Mouse (Mus musculus): ENCODE measurements around the gene Clpx. TPM values are rescaled to one million over a fixed set of nuclear protein-coding genes. Genes with fewer than 3 reads are reported as not detected.
A peak's percentile ranks its signal among the peaks of the same experiment; 100 is the strongest.
"Not testable (repeated sequence)": the region's sequence is repeated elsewhere in the genome, so short reads cannot be mapped to it uniquely, and the experiment has no call there.

Clpx gene
- total RNA-seq, 2 experiments from 2014 or later, result 76.3 to 83.4 TPM

GRCm38 (mm10) chr9:65288252-65288651 is 5.8 kb upstream of the Clpx start:
- intact Hi-C loops (cut with DNase I); DNase-seq: not testable (repeated sequence)

DNA sequence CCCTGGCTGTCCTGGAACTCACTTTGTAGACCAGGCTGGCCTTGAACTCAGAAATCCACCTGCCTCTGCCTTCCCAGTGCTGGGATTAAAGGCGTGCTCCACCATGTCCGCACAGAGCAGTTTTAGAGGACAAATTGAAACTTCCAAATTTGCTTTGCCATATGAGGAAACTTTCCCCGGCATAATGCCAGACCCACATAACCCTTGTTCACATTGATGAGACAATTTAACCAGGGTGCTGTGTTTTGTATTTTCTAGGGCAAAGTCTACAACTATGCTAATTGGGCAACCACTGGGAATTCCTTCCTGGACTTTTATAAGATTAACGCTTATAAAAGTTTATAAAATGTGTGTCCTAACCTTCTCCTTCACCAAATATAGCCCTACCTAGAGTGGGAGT is 4.1 kb upstream of the Clpx start:
- intact Hi-C loops (cut with DNase I), result no loop called here
- DNase-seq, result no peak

DNA sequence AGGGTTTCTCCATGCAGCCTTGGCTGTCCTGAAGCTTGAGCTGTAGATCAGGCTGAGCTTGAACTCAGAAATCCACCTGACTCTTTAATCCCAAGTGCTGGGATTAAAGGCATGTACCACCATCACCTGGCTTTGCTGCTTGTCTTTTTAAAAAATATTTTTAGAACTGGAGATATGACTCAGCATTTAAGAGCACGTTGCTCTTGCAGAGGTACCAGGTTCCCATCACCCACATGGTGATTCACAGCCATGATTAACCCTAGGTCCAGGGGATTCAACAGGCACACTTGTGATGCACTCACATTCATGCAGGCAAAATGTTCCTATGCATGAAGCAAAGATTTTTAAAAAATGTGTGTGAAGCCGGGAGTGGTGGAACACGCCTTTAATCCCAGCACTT is 1.6 kb upstream of the Clpx start:
- no peak for DNase-seq
- intact Hi-C loops (cut with DNase I), result no loop called here

DNA sequence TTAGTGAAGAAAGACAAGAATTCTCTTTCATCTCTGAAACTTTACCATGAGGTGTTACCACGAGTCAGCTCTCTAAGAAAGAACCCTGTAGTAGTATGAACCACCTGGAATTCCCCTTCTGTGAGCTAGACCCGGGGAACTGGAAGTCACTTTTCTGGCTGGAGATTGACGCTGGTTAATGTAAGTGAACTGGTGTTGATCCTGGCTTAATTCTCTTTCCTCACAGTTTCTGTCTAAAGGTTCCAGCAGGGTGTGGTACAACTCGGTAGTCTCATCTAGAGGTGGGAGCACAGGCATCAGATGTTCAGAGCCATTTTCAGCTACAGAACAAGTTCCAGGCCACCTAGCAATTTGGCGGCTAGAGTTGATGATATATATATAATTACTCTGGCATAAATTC is 941 bp upstream of the Clpx start:
- intact Hi-C loops (cut with DNase I), result no loop called here
- peak in 1 of 2 experiments; percentile 33 for DNase-seq

DNA sequence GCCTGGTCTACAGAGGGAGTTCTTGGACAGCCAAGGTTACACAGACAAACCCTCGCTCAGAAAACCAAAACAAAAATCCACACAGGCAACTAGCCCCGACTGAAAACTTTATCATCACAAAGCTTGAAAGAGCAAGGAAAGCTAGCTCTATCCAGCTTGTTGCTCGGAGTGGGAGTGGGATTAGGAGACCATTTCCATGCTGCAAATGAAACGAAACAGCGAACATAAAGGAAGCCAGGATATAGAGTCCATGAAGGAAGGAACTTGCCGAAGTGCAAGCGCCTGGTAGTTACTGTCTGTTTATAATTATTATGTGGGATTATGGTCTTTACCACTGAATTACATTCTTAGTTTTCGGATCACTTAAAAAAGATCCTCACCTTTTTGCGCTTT is 484 bp upstream of the Clpx start:
- intact Hi-C loops (cut with DNase I), result no loop called here
- DNase-seq, result no peak

- DNase-seq, result peak in 1 of 2 experiments; percentile 34
- intact Hi-C loops (cut with DNase I), result no loop called here
Observed at GRCm38 (mm10) chr9:65294716-65295378, 787 bp downstream of the Clpx start.

DNA sequence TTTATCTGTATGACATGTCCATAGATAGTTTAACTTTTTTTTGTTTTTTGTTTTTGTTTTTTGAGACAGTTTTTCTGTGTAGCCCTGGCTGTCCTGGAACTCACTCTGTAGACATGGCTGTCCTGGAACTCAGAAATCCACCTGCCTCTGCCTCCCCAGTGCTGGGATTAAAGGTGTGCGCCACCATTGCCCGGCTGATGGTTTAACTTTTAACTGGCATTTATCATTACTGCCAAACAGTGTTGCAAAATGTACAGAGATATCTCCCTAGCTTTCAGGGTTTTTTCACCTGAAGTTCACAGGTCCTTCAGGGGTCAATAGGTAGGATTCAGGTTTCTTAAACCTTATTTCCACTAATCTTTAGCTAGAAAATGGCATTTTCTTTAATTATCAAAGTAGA is 3.0 kb downstream of the Clpx start:
- DNase-seq, result no peak
- intact Hi-C loops (cut with DNase I), result no loop called here

DNA sequence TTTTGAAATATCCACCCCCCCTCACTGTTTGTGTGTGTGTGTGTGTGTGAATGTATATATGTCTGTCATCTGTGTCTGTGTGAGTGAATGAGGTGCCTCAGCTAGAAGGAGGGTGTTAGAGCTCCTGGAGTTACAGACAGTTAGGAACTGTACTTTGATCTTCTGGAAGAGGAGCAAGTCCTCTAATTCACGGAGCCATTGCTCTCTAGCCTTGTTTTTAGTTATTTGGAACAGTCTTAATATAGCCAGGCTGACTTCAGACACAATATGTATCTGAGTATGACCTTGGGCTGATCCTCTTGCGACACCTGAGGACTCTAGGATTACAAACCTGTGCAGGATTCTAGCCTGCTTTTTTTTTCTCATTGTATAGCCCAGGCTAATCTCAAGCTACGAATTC is 4.7 kb downstream of the Clpx start:
- DNase-seq, result no peak
- intact Hi-C loops (cut with DNase I), result no loop called here

- DNase-seq, result no peak
Observed at GRCm38 (mm10) chr9:65299650-65300049, 5.6 kb downstream of the Clpx start.

GRCm38 (mm10) chr9:65302327-65302983 is 8.4 kb downstream of the Clpx start:
- no peak for DNase-seq
- intact Hi-C loops (cut with DNase I), result no loop called here

More at GRCm38 (mm10) chr9:65299650-65300049, 5.6 kb downstream of the Clpx start:
- intact Hi-C loops (cut with DNase I), result no loop called here

DNA sequence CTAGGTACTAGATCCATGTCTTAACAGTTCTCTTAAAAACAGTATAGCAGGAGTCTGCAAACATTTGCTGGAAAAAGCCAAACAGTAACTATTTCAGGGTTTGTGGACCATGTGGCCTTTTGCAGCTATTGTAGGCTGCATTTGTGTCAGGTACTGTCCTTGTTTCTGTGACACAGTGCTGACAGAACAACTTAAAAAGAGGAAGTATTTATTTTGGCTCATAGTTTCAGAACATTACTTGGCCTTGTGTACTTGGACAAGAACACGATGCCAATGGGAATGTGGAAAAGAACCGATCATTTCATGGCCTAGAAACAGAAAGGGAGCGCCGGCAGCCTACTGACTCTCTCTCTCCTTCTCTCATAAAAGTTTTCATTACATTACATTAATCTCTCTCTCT is 9.5 kb downstream of the Clpx start:
- no peak for DNase-seq
- intact Hi-C loops (cut with DNase I), result no loop called here

- peak in 1 of 2 experiments; percentile 28 for DNase-seq
- intact Hi-C loops (cut with DNase I), result no loop called here
Observed at GRCm38 (mm10) chr9:65304300-65304699, 10.2 kb downstream of the Clpx start.

GRCm38 (mm10) chr9:65306672-65307071 is 12.6 kb downstream of the Clpx start:
- peak; percentile 42 to 53 for DNase-seq
- intact Hi-C loops (cut with DNase I), result no loop called here

GRCm38 (mm10) chr9:65308011-65308410 is 14.0 kb downstream of the Clpx start:
- intact Hi-C loops (cut with DNase I), result no loop called here
- no peak for DNase-seq

DNA sequence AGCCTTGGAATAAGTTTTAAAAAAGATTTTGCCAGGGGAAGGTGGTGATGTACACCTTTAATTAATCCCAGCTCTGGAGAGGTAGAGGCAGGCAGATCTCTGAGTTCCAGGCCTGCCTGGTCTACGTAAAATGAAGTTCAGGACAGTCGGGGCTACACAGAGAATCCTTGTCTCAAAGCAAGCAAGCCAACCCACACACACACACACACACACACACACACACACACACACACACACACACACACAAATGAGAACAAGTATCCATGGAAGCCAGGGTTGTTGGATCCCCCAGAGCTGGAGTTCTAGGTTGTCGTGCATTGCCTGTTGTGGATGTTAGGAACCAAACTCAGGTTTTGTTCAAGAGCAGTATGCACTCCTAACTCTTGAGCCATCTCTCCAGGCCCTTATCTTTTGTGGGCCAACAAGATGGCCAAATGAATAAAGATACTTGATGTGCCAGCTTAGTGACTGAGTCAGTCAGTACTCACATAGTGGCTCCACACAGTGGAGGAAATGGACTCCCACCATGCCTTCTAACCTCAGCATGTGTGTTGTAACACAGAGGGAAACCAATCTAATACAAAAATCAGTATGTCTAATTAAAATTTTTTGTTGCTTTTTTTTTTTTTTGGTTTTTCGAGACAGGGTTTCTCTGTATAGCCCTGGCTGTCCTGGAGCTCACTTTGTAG is 18.8 kb downstream of the Clpx start:
- no peak for DNase-seq
- intact Hi-C loops (cut with DNase I), result no loop called here

- intact Hi-C loops (cut with DNase I), result no loop called here
Observed at GRCm38 (mm10) chr9:65313846-65314245, 19.8 kb downstream of the Clpx start.

GRCm38 (mm10) chr9:65322255-65322900 is 28.3 kb downstream of the Clpx start:
- intact Hi-C loops (cut with DNase I), result no loop called here
- DNase-seq, result no peak

More at GRCm38 (mm10) chr9:65313846-65314245, 19.8 kb downstream of the Clpx start:
- DNase-seq, result no peak

DNA sequence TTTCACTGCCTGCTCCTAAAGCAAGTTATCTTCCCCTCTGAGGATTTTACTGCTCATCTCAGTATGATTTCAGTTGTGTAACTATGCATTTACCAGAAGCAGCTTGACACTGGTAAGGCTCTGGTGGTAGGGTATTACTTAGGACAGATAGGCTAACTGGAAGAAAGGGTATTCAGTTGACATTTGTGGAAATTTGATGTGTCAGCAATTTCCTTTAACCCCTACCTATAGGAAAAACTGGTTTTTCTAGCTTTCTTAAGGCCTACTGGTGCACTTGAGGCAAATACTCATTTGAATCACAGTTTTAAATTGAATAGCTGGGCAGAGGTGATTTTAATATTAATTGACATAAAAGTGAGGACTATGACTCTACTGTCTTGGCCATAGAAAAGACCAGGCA is 31.9 kb downstream of the Clpx start:
- intact Hi-C loops (cut with DNase I), result no loop called here
- no peak for DNase-seq

DNA sequence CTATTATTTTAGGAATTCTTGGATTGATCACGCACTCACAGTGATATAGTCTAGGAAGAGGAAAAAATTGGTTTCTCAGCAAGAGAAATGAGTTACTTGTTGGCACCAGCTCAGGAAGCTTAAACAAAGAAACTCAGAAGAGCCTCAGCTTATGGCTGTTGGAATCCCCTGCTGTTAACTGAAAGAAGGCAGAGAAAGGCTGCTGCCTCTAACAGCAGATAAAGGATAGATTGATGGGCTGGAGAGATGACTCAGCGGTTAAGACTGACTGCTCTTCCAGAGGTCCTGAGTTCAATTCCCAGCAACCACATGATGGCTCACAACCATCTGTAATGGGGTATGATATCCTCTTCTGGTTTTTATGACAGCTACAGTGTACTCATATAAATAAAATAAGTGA is 33.3 kb downstream of the Clpx start:
- intact Hi-C loops (cut with DNase I), result no loop called here
- DNase-seq, result no peak

DNA sequence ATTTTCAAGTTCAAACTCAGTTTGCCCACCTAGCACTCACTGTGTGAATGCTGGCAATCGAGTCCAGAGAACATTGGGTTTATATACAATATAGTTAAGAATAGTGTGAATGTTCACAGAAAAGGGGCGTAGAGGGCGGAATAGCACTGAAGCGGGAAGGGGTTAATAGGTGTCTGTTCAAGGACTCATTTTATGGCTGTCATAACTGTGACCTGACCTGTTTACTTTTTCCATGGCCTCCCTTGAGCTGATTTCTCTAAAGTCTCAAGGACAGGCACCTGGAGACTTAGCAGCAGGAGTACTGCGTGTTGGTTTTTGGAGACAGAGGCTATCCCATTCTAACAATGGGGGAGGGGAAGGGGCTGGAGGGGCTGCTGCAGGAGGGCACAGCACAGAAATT is 39.9 kb downstream of the Clpx start:
- intact Hi-C loops (cut with DNase I), result no loop called here
- no peak for DNase-seq

- DNase-seq, result no peak
- intact Hi-C loops (cut with DNase I), result no loop called here
Observed at GRCm38 (mm10) chr9:65339146-65339545, 45.1 kb downstream of the Clpx start.

Data from heart, postnatal 10 days (tissue).